Mouse (Mus musculus): Measurements from ENCODE around the gene Apbb2. TPM values are rescaled to one million over a fixed set of nuclear protein-coding genes. Genes with fewer than 3 reads are reported as not detected.

Gene Apbb2
- polyA plus RNA-seq, 1 experiment from 2014 or later, result 48.9 TPM

DNA sequence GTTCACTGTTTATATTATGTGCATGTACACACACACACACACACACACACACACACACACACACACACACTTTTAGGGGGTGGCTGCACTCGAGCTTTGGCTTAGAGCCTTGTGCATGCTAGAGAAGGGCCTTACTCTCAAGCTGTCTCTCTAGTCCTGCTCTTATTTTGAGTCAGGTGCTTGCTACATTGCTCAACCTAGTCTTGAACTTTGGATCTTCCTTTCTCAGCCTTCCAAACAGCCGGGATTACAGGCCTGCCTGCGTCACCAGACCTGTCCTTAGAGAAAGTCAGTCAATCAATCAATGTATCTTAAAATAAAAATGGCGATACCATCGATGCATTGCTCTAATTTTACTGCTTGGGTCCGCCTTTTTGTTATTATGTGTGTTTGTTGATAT is 287.8 kb downstream of the Apbb2 start:
- Histone ChIP-seq H3K27me3 (replicated peaks; ENCODE audit: insufficient read depth, low read length) (no peaks in the 10 kb centered on the region), H3K9ac (replicated peaks; ENCODE audit: low read depth) (no peak overlapping the region), H3K4me1 (ENCODE audit: insufficient read depth, low read depth, low read length) (no peaks in the 10 kb centered on the region), H3K27ac (ENCODE audit: low read length) (no peak overlapping the region), H3K4me2 (replicated peaks; ENCODE audit: low read depth, low read length) (no peak overlapping the region), H3K4me3 (ENCODE audit: low read depth, low read length) (no peak overlapping the region), H3K9me3 (ENCODE audit: low read length) (no peaks in the 10 kb centered on the region), H3K36me3 (ENCODE audit: insufficient read depth, low read length) (no peaks in the 10 kb centered on the region)
- no peak for TF ChIP-seq CTCF (IDR thresholded peaks at IDR 0.05)
- TF ChIP-seq EP300 (IDR thresholded peaks at IDR 0.05), result no peak
- ATAC-seq, result no peak
- DNase-seq (ENCODE audit: low spot score), result no peak
- WGBS, result 91% methylated on average over 6 of the region's 6 CpGs

DNA sequence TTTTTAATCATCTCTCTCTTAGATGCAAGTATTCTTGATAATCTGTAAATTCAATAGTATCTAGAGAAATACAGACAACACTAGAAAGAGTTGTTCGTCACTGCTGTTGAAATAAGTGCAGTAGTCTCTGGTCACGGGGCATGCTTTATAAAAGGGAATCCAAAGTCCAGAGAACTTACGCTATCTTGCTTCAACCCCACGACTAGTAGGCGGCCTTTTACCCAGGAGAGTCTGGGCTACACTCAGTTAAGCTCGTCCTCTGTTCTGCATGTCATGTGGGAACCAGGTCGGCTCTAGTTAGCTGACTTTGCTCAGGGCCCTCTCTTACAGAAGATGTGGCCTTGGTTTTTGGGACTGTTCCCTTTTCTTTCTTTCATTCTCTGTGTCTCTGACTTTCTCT is 289.8 kb downstream of the Apbb2 start:
- whole genome bisulfite sequencing, result 90% methylated on average over 7 of the region's 7 CpGs
- DNase-seq (ENCODE audit: low spot score) (no peak), ATAC-seq (no peak)
- no peak overlapping the region for H3K9ac ChIP-seq (replicated peaks; ENCODE audit: low read depth)
- TF ChIP-seq CTCF (IDR thresholded peaks at IDR 0.05), result no peak
- no peaks in the 10 kb centered on the region for H3K4me1 ChIP-seq (ENCODE audit: insufficient read depth, low read depth, low read length)
- no peak overlapping the region for H3K4me3 ChIP-seq (ENCODE audit: low read depth, low read length)
- no peak overlapping the region for H3K4me2 ChIP-seq (replicated peaks; ENCODE audit: low read depth, low read length)
- H3K36me3 ChIP-seq (ENCODE audit: insufficient read depth, low read length), result no peaks in the 10 kb centered on the region
- H3K9me3 ChIP-seq (ENCODE audit: low read length), result no peaks in the 10 kb centered on the region
- no peak overlapping the region for H3K27ac ChIP-seq (ENCODE audit: low read length)
- H3K27me3 ChIP-seq (replicated peaks; ENCODE audit: insufficient read depth, low read length), result no peaks in the 10 kb centered on the region

GRCm38 (mm10) chr5:66327949-66328726 is 290.4 kb downstream of the Apbb2 start:
- Histone ChIP-seq H3K9ac (replicated peaks; ENCODE audit: low read depth) (no peak overlapping the region), H3K27ac (ENCODE audit: low read length) (no peak overlapping the region), H3K27me3 (replicated peaks; ENCODE audit: insufficient read depth, low read length) (no peaks in the 10 kb centered on the region), H3K4me3 (ENCODE audit: low read depth, low read length) (no peak overlapping the region), H3K36me3 (ENCODE audit: insufficient read depth, low read length) (no peaks in the 10 kb centered on the region), H3K4me1 (ENCODE audit: insufficient read depth, low read depth, low read length) (no peaks in the 10 kb centered on the region), H3K4me2 (replicated peaks; ENCODE audit: low read depth, low read length) (no peak overlapping the region), H3K9me3 (ENCODE audit: low read length) (no peaks in the 10 kb centered on the region)
- TF ChIP-seq EP300 (IDR thresholded peaks at IDR 0.05), result no peak
- TF ChIP-seq CTCF (IDR thresholded peaks at IDR 0.05), result no peak
- WGBS, result 71% methylated on average over 19 of the region's 19 CpGs
- DNase-seq (ENCODE audit: low spot score) (no peak), ATAC-seq (no peak)

GRCm38 (mm10) chr5:66326395-66326794 is 292.2 kb downstream of the Apbb2 start:
- ATAC-seq (no peak), DNase-seq (ENCODE audit: low spot score) (no peak)
- TF ChIP-seq CTCF (IDR thresholded peaks at IDR 0.05), result peak; percentile 96
- TF ChIP-seq EP300 (IDR thresholded peaks at IDR 0.05), result no peak
- Histone ChIP-seq H3K4me3 (ENCODE audit: low read depth, low read length) (no peak overlapping the region), H3K4me2 (replicated peaks; ENCODE audit: low read depth, low read length) (no peak overlapping the region), H3K9ac (replicated peaks; ENCODE audit: low read depth) (no peak overlapping the region), H3K27ac (ENCODE audit: low read length) (no peak overlapping the region), H3K4me1 (ENCODE audit: insufficient read depth, low read depth, low read length) (no peaks in the 10 kb centered on the region), H3K36me3 (ENCODE audit: insufficient read depth, low read length) (no peaks in the 10 kb centered on the region), H3K9me3 (ENCODE audit: low read length) (no peaks in the 10 kb centered on the region), H3K27me3 (replicated peaks; ENCODE audit: insufficient read depth, low read length) (no peaks in the 10 kb centered on the region)
- 72% methylated on average over 7 of the region's 7 CpGs for WGBS

GRCm38 (mm10) chr5:66323603-66324002 is 295.0 kb downstream of the Apbb2 start:
- Histone ChIP-seq H3K27ac (ENCODE audit: low read length) (no peak overlapping the region), H3K4me2 (replicated peaks; ENCODE audit: low read depth, low read length) (no peak overlapping the region), H3K9ac (replicated peaks; ENCODE audit: low read depth) (no peak overlapping the region), H3K4me3 (ENCODE audit: low read depth, low read length) (no peak overlapping the region), H3K36me3 (ENCODE audit: insufficient read depth, low read length) (no peaks in the 10 kb centered on the region), H3K4me1 (ENCODE audit: insufficient read depth, low read depth, low read length) (no peaks in the 10 kb centered on the region), H3K9me3 (ENCODE audit: low read length) (no peaks in the 10 kb centered on the region), H3K27me3 (replicated peaks; ENCODE audit: insufficient read depth, low read length) (no peaks in the 10 kb centered on the region)
- no peak for TF ChIP-seq EP300 (IDR thresholded peaks at IDR 0.05)
- TF ChIP-seq CTCF (IDR thresholded peaks at IDR 0.05), result no peak
- no peak for DNase-seq (ENCODE audit: low spot score)
- 71% methylated on average over 11 of the region's 11 CpGs for WGBS
- no peak for ATAC-seq

DNA sequence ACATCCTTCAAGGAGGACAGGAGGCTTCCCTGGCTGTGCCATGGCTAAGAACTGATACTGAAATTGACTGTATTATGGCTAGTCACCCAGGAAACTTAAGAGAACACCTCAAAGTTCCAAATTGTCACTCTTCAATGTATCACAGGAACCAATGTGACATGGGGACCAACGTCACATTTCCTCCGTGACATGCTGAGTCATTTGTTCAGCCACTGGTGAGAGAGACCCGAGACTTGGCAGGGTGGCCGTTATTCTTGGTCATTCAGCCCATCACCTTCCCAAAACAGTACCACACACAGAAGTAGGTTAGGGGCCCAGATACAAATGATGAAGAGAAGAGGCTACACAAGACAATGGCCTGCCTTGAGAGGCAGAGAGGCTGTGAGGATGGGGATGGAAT is 295.5 kb downstream of the Apbb2 start:
- Histone ChIP-seq H3K4me3 (ENCODE audit: low read depth, low read length) (no peak overlapping the region), H3K9ac (replicated peaks; ENCODE audit: low read depth) (no peak overlapping the region)
- WGBS, result 79% methylated on average over 4 of the region's 4 CpGs

More for the DNA sequence above, 295.5 kb downstream of the Apbb2 start:
- DNase-seq (ENCODE audit: low spot score) (no peak), ATAC-seq (no peak)
- no peak for TF ChIP-seq CTCF (IDR thresholded peaks at IDR 0.05)
- TF ChIP-seq EP300 (IDR thresholded peaks at IDR 0.05), result no peak
- Histone ChIP-seq H3K36me3 (ENCODE audit: insufficient read depth, low read length) (no peaks in the 10 kb centered on the region), H3K27me3 (replicated peaks; ENCODE audit: insufficient read depth, low read length) (no peaks in the 10 kb centered on the region), H3K4me1 (ENCODE audit: insufficient read depth, low read depth, low read length) (no peaks in the 10 kb centered on the region), H3K27ac (ENCODE audit: low read length) (no peak overlapping the region), H3K4me2 (replicated peaks; ENCODE audit: low read depth, low read length) (no peak overlapping the region), H3K9me3 (ENCODE audit: low read length) (no peaks in the 10 kb centered on the region)

Measured in lung, postnatal 0 days (tissue).